Mouse (Mus musculus): ENCODE results near the gene Stox1. TPM values are rescaled to one million over a fixed set of nuclear protein-coding genes. Genes with fewer than 3 reads are reported as not detected.
A peak's percentile ranks its signal among the peaks of the same experiment; 100 is the strongest.

The Stox1 gene
- polyA plus RNA-seq, 1 experiment from 2014 or later: 3.0 TPM

DNA sequence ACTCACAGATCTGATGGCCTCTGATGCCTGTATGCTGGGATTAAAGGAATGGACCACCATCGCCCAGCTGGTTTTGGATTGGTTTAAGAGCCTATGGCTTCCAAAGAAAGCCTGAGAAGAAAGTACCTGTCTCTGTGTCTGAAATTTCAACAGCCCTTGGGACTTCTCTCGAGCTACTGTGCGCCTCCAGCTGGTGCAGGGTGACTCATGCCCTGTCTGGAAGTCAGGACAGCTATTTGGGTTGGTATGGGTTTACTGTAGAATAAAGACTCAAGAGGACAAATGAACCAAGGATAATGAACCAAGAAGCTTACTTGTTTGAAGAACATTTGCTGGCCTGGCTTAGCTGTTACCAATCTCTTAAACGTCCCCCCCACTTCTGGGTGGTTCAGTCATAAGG, 22.3 kb downstream of the Stox1 start:
- Histone ChIP-seq H3K9me3 (ENCODE audit: control insufficient read depth, low read length) (no peaks in the 10 kb centered on the region), H3K4me3 (replicated peaks; ENCODE audit: low read length) (no peak overlapping the region), H3K9ac (replicated peaks; ENCODE audit: low read depth, low read length) (no peak overlapping the region), H3K4me2 (ENCODE audit: low read length) (no peak overlapping the region), H3K36me3 (ENCODE audit: control insufficient read depth, insufficient read depth) (no peaks in the 10 kb centered on the region), H3K4me1 (replicated peaks; ENCODE audit: control insufficient read depth, insufficient read depth, low read length) (no peaks in the 10 kb centered on the region), H3K27me3 (replicated peaks; ENCODE audit: control insufficient read depth, insufficient read depth, low read length) (no peaks in the 10 kb centered on the region), H3K27ac (ENCODE audit: low read length) (no peak overlapping the region)
- no peak for ATAC-seq
- WGBS: 79% methylated on average over 4 of the region's 4 CpGs

- no peak overlapping the region for H3K4me3 ChIP-seq (replicated peaks; ENCODE audit: low read length)
- no peaks in the 10 kb centered on the region for H3K9me3 ChIP-seq (ENCODE audit: control insufficient read depth, low read length)
- no peak overlapping the region for H3K27ac ChIP-seq (ENCODE audit: low read length)
- ATAC-seq: no peak
- H3K4me2 ChIP-seq (ENCODE audit: low read length): no peak overlapping the region
- WGBS: 85% methylated on average over 4 of the region's 4 CpGs
- H3K27me3 ChIP-seq (replicated peaks; ENCODE audit: control insufficient read depth, insufficient read depth, low read length): no peaks in the 10 kb centered on the region
- no peak overlapping the region for H3K9ac ChIP-seq (replicated peaks; ENCODE audit: low read depth, low read length)
- no peaks in the 10 kb centered on the region for H3K36me3 ChIP-seq (ENCODE audit: control insufficient read depth, insufficient read depth)
- no peaks in the 10 kb centered on the region for H3K4me1 ChIP-seq (replicated peaks; ENCODE audit: control insufficient read depth, insufficient read depth, low read length)
These were observed 23.5 kb downstream of the Stox1 start for GRCm38 (mm10) chr10:62702436-62702835.

GRCm38 (mm10) chr10:62692771-62693170, 33.2 kb downstream of the Stox1 start:
- Histone ChIP-seq H3K36me3 (ENCODE audit: control insufficient read depth, insufficient read depth) (no peaks in the 10 kb centered on the region), H3K27me3 (replicated peaks; ENCODE audit: control insufficient read depth, insufficient read depth, low read length) (no peaks in the 10 kb centered on the region), H3K27ac (ENCODE audit: low read length) (no peak overlapping the region), H3K4me2 (ENCODE audit: low read length) (no peak overlapping the region), H3K9ac (replicated peaks; ENCODE audit: low read depth, low read length) (no peak overlapping the region), H3K4me1 (replicated peaks; ENCODE audit: control insufficient read depth, insufficient read depth, low read length) (no peaks in the 10 kb centered on the region), H3K4me3 (replicated peaks; ENCODE audit: low read length) (no peak overlapping the region), H3K9me3 (ENCODE audit: control insufficient read depth, low read length) (no peaks in the 10 kb centered on the region)
- ATAC-seq: no peak
- 66% methylated on average over 8 of the region's 8 CpGs for WGBS

- Histone ChIP-seq H3K27ac (ENCODE audit: low read length) (no peak overlapping the region), H3K4me1 (replicated peaks; ENCODE audit: control insufficient read depth, insufficient read depth, low read length) (peaks cover 3% of the 10 kb centered on the region), H3K36me3 (ENCODE audit: control insufficient read depth, insufficient read depth) (no peaks in the 10 kb centered on the region), H3K9me3 (ENCODE audit: control insufficient read depth, low read length) (no peaks in the 10 kb centered on the region), H3K9ac (replicated peaks; ENCODE audit: low read depth, low read length) (no peak overlapping the region), H3K4me2 (ENCODE audit: low read length) (no peak overlapping the region), H3K27me3 (replicated peaks; ENCODE audit: control insufficient read depth, insufficient read depth, low read length) (no peaks in the 10 kb centered on the region), H3K4me3 (replicated peaks; ENCODE audit: low read length) (no peak overlapping the region)
- ATAC-seq: no peak
- 66% methylated on average over 3 of the region's 3 CpGs for WGBS
These were observed 33.7 kb downstream of the Stox1 start for GRCm38 (mm10) chr10:62692244-62692643.

DNA sequence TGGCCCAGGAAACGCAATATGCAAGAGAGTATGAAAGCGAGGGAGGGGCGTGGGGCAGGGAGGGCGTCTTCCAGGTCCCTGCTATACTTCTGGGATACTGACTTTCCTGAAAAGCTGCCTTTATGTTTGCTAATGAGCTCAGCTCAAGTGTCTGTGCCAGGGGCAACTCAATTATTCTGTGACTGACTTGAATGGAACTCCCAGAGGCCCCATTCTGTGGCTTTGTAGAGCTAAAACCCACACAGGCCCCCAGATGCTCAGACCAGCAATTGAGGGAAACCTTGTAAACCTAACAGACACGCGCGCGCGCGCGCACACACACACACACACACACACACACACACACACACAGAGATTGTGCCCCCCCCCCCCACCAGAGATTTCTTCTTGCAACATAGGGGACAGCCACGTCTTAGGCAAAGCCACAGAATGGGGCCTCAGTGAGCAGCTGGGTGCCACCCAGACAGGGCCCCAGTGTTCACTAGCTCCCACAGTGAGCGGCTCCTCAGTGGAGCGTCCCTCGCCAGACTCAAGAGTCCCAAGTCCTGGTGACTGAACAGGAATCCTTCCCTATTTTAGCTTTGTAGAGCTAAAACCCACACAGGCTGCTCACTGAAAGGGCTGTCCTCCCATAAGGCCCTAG, 38.8 kb downstream of the Stox1 start:
- peak overlapping the region; percentile 4; the same call in 1 of the 2 replicates for H3K4me2 ChIP-seq (ENCODE audit: low read length)
- 2% methylated on average over 15 of the region's 15 CpGs for WGBS
- no peaks in the 10 kb centered on the region for H3K36me3 ChIP-seq (ENCODE audit: control insufficient read depth, insufficient read depth)
- no peaks in the 10 kb centered on the region for H3K9me3 ChIP-seq (ENCODE audit: control insufficient read depth, low read length)
- H3K4me3 ChIP-seq (replicated peaks; ENCODE audit: low read length): no peak overlapping the region
- ATAC-seq: peak; percentile 83
- no peak overlapping the region for H3K9ac ChIP-seq (replicated peaks; ENCODE audit: low read depth, low read length)
- peaks cover 8% of the 10 kb centered on the region for H3K4me1 ChIP-seq (replicated peaks; ENCODE audit: control insufficient read depth, insufficient read depth, low read length)
- H3K27me3 ChIP-seq (replicated peaks; ENCODE audit: control insufficient read depth, insufficient read depth, low read length): no peaks in the 10 kb centered on the region
- no peak overlapping the region for H3K27ac ChIP-seq (ENCODE audit: low read length)

DNA sequence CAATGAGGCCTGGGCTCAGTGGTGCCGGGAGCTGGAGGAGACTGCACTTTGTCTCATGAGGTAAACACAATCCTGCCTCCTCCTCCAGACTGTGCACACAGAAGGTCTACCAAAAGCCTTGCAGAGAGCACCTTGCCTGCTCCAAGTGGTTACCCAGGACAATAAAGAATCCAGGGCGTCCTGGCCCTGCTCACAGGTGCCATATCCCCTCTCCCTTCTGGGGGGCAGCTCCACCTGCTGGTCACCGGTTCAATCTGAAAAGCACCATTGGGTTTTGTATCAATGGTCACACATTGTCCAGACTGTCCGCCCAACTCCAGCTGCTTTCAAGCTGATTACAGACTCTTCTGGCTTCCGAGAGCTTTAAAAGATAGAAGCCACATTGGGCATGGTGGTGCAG, 42.9 kb downstream of the Stox1 start:
- ATAC-seq: no peak
- no peak overlapping the region for H3K4me3 ChIP-seq (replicated peaks; ENCODE audit: low read length)
- H3K27me3 ChIP-seq (replicated peaks; ENCODE audit: control insufficient read depth, insufficient read depth, low read length): no peaks in the 10 kb centered on the region
- H3K9me3 ChIP-seq (ENCODE audit: control insufficient read depth, low read length): peaks cover 8% of the 10 kb centered on the region; the same call in 1 of the 2 replicates
- H3K36me3 ChIP-seq (ENCODE audit: control insufficient read depth, insufficient read depth): no peaks in the 10 kb centered on the region
- H3K4me2 ChIP-seq (ENCODE audit: low read length): no peak overlapping the region
- no peak overlapping the region for H3K27ac ChIP-seq (ENCODE audit: low read length)
- peaks cover 8% of the 10 kb centered on the region for H3K4me1 ChIP-seq (replicated peaks; ENCODE audit: control insufficient read depth, insufficient read depth, low read length)
- no peak overlapping the region for H3K9ac ChIP-seq (replicated peaks; ENCODE audit: low read depth, low read length)
- WGBS: 63% methylated on average over 5 of the region's 5 CpGs

DNA sequence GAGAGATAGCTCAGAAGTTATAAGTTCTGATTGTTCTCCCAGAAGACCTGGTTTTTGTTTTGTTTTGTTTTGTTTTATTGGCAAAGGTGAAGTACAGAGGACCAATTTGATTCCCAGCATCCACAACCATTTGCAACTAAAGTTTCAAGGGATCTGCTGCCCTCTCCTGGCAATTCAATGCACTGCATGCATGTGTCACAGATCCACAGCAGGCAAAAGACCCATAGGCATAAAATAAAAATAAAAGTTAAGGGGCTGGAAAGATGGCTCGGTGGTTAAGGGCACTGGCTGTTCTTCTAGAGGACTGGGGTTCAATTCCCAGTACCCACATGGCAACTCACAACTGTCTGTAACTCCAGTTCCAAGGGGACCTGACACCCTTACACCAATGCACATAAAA, 46.1 kb downstream of the Stox1 start:
- Histone ChIP-seq H3K27me3 (replicated peaks; ENCODE audit: control insufficient read depth, insufficient read depth, low read length) (no peaks in the 10 kb centered on the region), H3K4me3 (replicated peaks; ENCODE audit: low read length) (no peak overlapping the region), H3K9me3 (ENCODE audit: control insufficient read depth, low read length) (peaks cover 8% of the 10 kb centered on the region; the same call in 1 of the 2 replicates), H3K4me1 (replicated peaks; ENCODE audit: control insufficient read depth, insufficient read depth, low read length) (no peaks in the 10 kb centered on the region), H3K27ac (ENCODE audit: low read length) (no peak overlapping the region), H3K36me3 (ENCODE audit: control insufficient read depth, insufficient read depth) (no peaks in the 10 kb centered on the region), H3K4me2 (ENCODE audit: low read length) (no peak overlapping the region), H3K9ac (replicated peaks; ENCODE audit: low read depth, low read length) (no peak overlapping the region)
- 83% methylated on average over 1 of the region's 1 CpGs for WGBS
- no peak for ATAC-seq

- H3K9ac ChIP-seq (replicated peaks; ENCODE audit: low read depth, low read length): no peak overlapping the region
- H3K27ac ChIP-seq (ENCODE audit: low read length): no peak overlapping the region
- H3K4me3 ChIP-seq (replicated peaks; ENCODE audit: low read length): no peak overlapping the region
- no peak for ATAC-seq
- peaks cover 8% of the 10 kb centered on the region; the same call in 1 of the 2 replicates for H3K9me3 ChIP-seq (ENCODE audit: control insufficient read depth, low read length)
- H3K4me2 ChIP-seq (ENCODE audit: low read length): no peak overlapping the region
- H3K4me1 ChIP-seq (replicated peaks; ENCODE audit: control insufficient read depth, insufficient read depth, low read length): no peaks in the 10 kb centered on the region; the same call in 1 of the 2 replicates
- no peaks in the 10 kb centered on the region for H3K27me3 ChIP-seq (replicated peaks; ENCODE audit: control insufficient read depth, insufficient read depth, low read length)
- WGBS: 58% methylated on average over 5 of the region's 5 CpGs
- no peaks in the 10 kb centered on the region for H3K36me3 ChIP-seq (ENCODE audit: control insufficient read depth, insufficient read depth)
These were observed 48.6 kb downstream of the Stox1 start for GRCm38 (mm10) chr10:62677329-62677728.

GRCm38 (mm10) chr10:62676196-62676595, 49.7 kb downstream of the Stox1 start:
- H3K4me3 ChIP-seq (replicated peaks; ENCODE audit: low read length): no peak overlapping the region
- peaks cover 8% of the 10 kb centered on the region; the same call in 1 of the 2 replicates for H3K9me3 ChIP-seq (ENCODE audit: control insufficient read depth, low read length)
- no peaks in the 10 kb centered on the region for H3K36me3 ChIP-seq (ENCODE audit: control insufficient read depth, insufficient read depth)
- ATAC-seq: no peak
- 89% methylated on average over 6 of the region's 6 CpGs for WGBS
- H3K27ac ChIP-seq (ENCODE audit: low read length): no peak overlapping the region
- H3K4me1 ChIP-seq (replicated peaks; ENCODE audit: control insufficient read depth, insufficient read depth, low read length): no peaks in the 10 kb centered on the region; the same call in 1 of the 2 replicates
- H3K4me2 ChIP-seq (ENCODE audit: low read length): no peak overlapping the region
- H3K27me3 ChIP-seq (replicated peaks; ENCODE audit: control insufficient read depth, insufficient read depth, low read length): no peaks in the 10 kb centered on the region
- no peak overlapping the region for H3K9ac ChIP-seq (replicated peaks; ENCODE audit: low read depth, low read length)

- no peak for ATAC-seq
- Histone ChIP-seq H3K4me1 (replicated peaks; ENCODE audit: control insufficient read depth, insufficient read depth, low read length) (no peaks in the 10 kb centered on the region; the same call in 1 of the 2 replicates), H3K4me2 (ENCODE audit: low read length) (no peak overlapping the region), H3K27me3 (replicated peaks; ENCODE audit: control insufficient read depth, insufficient read depth, low read length) (no peaks in the 10 kb centered on the region), H3K9me3 (ENCODE audit: control insufficient read depth, low read length) (no peaks in the 10 kb centered on the region), H3K9ac (replicated peaks; ENCODE audit: low read depth, low read length) (no peak overlapping the region), H3K27ac (ENCODE audit: low read length) (no peak overlapping the region), H3K36me3 (ENCODE audit: control insufficient read depth, insufficient read depth) (no peaks in the 10 kb centered on the region), H3K4me3 (replicated peaks; ENCODE audit: low read length) (no peak overlapping the region)
- WGBS: 98% methylated on average over 2 of the region's 2 CpGs
These were observed 53.6 kb downstream of the Stox1 start for GRCm38 (mm10) chr10:62672359-62672758.

Data from forebrain, embryonic 16.5 days (tissue).